Mouse (Mus musculus) spleen, postnatal 10 days (tissue): ENCODE measurements at regions not wholly inside any gene's neighbourhood (a gene's known extent, or its start where the extent isn't known, plus 50 kb on each side); places are given as distances from the start of the nearest gene placed in this dataset.

Experiments used
- DNase-seq, 2 experiments: peaks; one replicate each; pipeline ENCODE4 v3.0.0; 2021 to 2022; ENCODE audit warnings: low spot score in 2 of 2

DNA sequence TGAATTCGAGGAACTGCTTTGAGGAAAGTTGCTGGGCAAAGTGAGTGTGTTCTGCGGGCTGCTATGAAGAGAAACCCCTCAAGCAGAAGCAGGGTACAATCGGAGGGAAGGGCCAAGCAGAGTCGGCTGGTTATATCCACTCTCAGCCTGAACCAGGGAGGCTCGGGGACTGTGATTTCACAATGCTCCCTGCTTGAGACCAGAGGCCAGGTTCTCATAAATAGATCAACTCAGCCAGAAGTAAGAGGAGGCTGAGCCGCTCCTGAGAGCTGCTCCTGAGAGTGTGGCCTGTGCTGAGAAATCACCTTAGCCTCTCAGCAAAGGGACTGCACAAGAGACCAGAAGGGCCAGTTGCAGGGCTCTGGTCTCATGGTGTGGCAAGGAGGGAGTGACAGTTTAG is 149.6 kb downstream of the Tfap2c start:
- DNase-seq: no peak

DNA sequence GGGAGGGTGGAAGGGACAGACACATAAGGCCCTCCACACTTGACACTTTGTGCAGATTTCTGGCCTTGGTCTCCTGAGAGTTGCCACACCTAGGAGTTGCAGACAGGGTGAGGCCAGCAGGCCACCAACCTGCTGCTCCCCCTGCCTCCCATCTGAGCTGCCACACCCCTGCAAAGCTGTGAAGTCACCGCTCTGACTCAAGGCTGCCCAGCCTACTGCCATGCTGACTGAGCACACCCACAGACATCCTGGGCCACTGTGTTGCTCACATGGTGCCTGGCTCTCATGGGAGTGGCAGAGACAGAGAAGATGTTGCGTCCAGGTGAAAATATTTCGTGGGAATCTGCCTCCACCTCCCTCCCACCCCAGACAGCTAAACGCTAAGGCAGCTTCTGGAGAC is 150.3 kb downstream of the Tfap2c start:
- DNase-seq: no peak

DNA sequence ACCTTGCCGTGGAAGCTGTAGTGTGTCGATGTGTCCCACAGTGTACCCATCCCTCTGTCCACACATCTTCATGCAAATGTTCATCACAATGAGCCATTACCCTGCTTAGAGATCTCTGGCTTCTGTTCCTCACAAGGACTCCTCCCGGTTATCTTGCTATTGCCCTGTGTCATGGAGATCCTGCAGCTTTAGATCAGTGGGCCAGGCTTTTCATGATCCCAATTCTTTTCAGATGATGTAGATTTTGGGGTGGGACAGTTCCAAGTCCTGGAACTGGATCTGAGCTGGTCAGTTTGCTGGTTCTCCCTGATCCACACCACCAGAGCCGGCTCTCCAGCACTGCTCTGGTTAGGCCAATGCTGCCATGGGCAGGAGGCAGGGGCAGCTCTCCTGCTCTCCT is 161.2 kb downstream of the Tfap2c start:
- DNase-seq: no peak

DNA sequence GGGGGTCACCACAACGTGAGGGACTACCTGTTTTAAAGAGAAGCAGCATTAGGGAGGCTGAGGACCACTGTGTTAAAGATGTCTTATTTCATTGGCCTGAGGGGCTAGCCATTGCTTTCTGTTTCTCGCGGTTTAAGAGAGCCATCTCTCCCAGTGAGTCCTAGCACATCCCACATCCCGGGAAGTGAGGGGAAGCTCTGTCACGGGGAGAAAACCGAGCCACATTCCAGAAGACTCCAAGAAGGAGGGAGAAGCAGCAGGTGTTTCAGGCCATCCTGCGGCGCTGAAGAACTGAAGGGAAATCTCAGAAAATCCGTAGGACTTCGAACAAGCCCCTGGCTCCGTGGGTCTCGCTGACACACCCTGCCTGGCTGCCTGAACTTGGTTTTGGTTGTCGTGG is 177.3 kb downstream of the Tfap2c start:
- DNase-seq: no peak

DNA sequence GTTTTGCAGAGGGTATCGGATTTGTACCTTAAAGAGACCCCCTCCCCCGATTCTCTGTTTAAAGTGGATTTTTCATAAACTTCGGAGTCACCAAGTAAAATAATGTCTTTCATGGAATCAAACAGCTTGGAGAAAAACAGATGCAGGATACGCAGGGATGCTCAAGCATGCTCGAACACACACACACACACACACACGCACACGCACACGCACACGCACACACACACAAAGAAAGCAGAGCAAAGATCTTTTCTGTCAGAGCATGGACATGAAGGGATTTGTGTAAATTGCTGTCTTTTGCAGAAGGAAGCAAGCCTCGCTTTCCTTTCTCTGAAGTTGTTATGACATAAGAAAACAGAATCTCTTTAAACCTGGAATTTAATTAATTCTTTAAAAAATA is 178.2 kb downstream of the Tfap2c start:
- DNase-seq: no peak

DNA sequence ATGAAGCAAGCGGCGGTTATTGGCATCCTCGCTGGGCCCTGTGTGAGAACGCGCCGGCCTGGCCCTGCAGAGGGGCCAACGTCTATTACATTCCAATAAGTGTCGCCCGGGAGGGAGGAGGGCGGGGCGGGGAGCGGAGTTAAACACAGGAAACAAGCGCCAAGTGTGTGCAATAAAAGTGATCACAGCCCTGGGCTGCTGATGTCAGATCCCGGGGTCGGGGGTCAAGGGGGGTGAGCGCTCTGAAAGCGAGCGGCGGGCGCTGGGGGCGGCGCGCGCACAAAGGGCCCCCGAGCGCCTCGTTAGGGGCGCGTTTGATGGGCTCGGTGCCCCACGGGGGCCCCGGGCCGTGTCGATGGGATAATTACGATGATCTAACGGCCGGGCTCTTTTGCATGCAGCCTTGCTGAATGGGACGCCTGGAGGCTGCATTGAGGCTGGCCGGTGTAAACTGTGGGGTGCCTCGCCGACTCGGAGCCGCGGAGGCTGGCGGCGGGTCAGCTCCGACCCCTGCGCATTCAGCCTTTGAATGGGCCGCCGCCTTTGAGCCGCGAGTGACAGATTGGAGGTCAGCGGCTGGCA is 178.9 kb downstream of the Tfap2c start:
- DNase-seq: no peak

DNA sequence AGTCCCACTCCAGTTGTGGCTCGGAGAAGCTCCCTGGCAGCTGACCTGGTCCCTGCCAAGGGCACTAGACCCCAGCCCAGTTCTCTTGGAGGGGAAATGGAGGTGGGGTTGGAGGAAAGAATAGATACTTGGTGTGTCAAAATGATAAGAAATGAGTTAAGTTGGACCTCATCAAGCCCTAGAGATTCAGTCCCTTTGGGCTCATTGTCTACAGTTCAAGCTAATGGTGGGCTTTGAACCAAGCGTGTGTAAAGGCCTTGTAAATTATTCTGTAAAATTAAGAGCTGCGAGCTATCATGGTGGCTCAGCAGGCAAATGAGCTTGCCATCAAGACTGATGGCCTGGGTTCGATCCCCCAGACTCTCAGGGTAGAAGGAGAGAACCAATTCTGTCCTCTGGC is 179.8 kb downstream of the Tfap2c start:
- no peak for DNase-seq

DNA sequence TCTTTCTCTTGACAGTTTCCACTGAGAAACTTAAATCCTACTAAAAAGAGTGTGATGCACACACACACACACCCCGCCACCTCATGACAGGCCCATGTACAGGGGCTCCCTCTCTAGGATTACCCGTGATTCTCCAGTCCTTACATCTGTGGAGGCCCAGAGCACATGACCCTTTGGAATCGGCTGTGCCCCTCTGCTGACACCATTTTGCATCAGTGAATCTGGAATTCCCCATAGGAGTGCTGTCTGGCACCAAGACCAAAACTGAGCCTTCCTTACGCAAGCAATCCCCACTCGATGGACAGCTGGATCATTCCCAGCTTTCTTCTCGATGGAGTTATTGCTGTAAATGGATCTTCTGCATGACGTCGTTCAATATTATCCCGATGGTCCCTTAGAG is 180.3 kb downstream of the Tfap2c start:
- DNase-seq: no peak

DNA sequence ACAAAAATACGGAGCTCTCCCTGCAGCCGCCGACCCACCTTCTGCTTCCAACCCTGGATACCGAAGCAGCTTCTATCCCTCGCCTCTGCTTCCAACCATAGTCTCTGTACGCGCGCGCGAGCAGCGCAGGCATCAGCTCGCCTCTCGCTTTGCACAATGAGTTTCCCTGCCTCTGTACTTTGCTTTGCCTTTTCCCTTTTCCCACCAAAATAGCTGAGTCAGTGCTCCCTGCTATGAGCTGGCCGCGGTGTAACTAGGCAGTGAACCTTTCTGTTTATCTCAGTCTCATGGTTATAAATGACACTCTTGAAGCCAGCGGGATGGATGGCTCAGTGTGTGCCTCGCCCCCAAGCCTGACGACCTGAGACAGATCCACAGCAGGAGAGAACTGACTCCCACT is 182.0 kb downstream of the Tfap2c start:
- DNase-seq: no peak

DNA sequence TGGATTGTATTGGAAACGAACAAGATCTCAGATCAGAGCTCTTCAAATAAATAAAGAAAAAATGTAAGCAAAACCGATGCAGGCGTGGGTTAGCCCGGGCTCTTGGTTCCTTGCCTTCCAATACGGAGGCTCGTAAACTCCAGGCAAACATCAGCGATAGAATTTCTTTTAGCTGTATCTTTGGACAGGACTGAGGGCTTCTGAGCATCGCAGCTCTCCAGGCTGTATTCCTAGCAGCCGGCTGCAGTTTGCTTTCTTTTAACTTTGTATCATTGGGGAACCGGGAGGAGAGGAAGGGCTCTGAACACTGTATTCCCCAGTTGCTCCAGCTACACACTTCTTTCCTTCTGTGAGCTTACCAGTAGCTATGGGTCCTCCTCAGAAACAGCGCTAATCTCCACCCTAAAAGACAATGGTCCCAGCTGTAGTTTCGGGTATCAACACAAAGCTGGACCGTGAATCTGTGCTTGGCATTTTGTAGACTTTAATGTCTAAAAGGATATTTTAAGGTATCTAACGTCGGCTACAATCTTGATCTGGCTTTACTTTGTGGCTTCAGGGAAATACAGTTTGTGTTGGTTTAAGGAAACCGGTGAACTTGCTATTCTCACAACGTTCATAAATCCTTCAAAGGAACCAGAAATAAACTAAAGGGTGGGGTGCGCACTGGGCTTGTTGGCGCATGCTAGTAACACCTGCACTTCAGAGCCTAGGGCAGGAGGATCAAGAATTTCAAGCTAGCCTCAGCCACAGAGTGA is 183.2 kb downstream of the Tfap2c start:
- no peak for DNase-seq

DNA sequence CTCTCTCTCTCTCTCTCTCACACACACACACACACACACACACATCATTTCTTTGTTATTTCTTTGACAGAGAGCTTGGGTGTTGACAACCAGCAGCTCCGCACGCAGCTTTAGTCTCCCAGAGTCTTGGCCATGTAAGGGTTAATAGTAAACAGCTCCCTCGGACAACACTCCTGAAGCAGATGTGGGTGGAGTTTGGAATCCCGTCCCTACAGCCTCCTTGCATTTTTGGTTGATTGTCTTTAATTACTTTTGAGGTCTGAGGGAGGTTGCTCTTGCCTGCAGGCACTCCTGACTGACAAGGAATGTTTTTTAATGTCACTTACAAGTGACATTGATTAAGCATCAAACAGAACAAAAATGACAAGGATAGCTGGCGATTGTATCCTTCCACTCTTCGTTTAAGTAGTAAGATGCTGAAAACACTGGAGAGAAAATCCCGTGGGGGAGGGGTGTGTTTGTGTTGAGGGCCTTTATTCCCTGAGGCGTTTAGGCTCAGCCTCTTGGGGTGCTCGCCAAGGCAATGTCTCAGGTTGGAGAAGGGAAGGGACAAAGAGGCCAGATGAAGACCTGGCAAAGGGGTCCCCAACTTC is 184.1 kb downstream of the Tfap2c start:
- no peak for DNase-seq

DNA sequence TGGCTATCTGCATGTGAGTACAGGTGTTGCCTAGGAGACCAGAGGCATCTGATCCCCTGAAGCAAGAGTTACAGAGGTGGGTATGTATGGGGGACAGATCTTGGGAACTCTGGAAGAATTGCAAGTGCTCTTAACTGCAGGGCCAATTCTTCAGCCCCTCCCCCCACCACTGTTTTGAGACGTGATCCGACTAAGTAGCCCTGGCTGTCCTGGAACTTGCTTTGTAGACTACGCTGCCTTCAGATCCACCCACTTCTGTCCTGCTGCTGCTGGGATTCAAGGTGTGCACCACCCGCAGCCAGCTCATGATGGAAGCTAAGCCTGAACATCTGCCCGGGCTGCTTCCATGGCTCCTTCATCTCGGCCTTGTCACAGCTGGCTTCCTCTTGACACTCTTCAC is 186.2 kb downstream of the Tfap2c start:
- DNase-seq: no peak

DNA sequence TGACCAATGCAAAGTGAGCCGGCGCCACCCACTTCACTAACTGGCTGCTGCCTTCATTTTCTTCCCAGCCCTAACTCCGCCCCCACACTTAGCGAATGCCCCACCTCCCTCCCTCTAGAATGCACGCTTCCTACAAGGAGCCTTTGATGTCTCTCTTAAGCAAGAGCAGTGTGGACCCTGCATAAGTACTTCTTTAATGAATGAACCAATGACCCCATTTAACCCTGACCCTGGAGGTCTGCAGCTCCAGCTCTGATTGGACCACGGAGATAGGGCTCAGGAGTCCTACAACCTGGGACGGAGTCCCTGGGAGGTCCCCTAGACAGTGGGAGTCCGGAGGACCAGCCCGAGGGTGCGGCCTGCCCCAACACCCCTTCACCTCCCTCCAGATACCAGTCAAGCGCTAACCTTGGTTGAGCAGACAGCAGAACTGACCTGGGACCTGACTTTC is 189.7 kb downstream of the Tfap2c start:
- DNase-seq: no peak

DNA sequence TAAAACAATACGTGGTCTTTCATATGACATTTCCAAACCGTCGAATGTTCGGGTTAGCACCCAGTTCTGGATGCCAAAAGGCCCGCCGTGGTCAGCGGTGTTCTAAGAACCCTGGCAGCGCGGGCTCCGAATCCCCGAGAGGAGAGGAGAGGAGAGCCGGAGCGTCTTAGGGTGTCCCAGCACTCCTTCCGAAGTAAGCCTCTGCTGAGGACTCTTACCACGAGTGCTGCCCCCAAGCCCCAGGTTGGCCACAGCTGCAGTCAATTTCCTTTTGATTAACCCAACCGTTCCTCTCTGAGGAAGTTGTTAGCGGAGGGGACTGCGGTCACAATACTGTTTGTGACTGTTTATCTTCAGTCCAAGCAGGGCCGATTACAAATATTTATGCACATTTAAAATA is 190.1 kb downstream of the Tfap2c start:
- no peak for DNase-seq

DNA sequence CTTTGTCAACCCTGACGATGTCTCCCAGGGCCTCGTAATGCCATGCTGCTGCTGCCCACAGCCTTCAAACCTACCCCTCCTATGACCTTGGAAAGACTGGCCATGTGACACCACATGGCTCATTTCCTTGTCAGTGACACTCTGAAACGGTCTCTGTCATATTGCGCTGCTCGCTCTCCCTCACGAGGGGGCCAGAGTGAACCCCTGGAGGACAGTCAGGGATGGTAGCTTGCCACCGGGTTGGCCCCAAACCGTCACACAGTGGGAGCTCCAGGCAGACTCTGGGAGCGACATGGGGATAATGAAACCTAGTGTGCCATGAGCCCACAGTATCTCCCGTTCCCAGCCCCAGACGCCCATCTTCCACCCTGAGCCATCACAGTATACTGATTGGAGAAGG is 188.8 kb downstream of the Bmp7 start:
- DNase-seq: no peak

DNA sequence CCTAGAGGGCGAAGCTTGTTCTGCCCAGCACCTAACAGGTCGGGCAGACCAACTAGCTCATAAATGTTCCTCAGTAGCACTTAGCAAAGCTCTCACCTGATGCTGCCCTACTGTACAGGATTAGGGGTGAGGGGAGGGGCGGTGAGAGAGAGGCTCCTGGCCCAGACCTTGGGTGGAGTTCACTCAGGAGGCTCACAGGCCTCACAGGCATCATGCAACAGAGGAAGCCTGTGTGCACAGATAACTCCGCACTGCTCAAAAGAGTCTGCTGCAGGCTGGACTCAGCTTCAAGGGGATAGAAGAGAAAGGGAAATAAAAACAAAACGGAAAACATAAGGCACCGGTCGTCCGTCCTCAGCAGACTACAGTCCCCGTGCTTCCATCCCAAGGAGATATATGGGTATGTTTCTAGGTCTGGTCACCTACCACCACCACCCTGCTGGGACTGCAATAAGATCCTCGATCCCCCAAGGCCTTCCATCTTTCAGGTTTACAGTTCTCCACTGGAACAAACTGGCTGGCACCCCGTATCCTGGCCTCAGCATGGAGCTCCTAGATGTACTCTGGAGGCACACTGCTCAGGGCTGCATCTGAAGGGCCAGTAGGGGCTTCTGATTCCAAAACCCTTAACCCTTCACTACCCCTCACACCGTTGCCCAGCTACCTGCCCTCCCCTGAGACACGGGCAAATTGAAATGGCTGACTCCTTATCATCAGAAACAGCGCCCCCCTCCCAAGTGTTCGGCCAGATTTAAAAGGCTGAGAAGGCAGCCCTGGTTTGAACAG is 184.2 kb downstream of the Bmp7 start:
- DNase-seq: no peak

DNA sequence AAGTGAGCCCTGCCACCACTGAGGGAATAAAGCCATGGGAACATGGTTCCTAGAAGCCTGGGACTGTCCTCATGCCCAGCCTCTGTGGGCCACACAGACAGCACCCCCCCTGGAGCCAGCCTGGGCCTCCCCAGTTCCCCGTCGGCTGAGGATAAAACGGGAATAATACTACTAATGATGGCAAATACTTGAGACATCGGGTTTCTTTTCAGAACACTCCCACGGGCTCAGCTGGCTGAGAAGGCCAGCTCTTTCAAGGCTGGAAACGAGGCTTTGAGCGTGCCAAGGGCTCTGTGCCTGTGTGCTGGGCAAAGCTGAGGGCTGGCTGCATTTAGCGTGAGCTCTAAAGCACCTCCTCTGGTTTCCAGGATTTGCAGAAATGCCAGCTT is 183.7 kb downstream of the Bmp7 start:
- no peak for DNase-seq

DNA sequence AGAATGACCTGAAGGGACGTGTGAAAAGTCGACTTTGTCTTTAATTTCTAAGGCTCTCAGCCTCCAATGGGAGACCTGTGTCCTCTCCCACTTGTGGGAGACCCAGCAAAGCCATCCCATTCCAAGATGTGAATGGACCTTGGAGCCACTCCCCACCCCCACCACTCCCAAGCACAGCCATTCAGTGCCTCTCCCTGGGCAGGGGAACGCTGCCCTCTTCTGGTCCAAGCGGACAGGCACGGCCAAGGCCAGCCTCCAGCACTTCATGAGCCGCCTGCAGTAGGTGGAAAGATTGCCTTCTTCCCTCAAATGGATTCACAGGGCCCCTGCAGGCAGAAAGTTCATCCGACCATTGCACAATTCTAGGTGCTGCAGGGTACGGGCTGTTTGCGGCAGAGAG is 181.6 kb downstream of the Bmp7 start:
- DNase-seq: no peak

DNA sequence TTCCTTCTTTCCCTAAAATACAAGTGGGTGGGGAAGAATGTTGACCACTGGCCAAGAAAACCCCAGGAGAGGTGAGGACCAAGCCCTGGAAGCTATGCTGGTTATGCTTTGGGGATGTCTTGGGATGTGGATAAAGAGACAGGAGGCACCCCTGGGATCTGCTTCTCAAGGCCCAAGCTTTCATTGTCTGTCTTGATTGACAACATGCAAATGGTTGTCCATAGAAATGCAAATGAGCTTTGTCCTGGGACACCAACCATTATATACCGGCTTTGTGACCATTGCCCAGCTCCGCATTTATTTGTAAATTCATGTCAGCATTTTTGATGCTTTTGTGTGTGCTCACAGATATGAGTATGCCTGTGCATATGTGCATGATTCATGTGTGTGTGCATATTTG is 174.9 kb downstream of the Bmp7 start:
- no peak for DNase-seq

DNA sequence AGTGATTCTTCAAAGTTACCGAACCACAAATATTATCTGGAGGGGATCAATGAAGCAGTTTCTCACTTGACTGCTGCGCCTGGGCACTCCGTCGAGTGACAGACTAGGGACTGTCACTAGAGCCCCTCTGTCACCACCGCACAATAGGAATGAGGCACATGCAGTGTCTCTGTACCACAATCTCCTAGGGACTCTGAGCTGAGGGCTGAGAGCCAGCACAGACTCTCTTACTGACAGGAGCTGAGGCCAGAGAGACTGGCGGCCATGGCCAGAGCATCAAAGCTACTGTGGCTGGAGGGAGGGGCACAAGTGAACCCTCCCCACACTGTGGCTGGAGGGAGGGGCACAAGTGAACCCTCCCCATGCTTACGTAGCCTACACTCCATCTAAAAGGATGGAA is 173.7 kb downstream of the Bmp7 start:
- no peak for DNase-seq

DNA sequence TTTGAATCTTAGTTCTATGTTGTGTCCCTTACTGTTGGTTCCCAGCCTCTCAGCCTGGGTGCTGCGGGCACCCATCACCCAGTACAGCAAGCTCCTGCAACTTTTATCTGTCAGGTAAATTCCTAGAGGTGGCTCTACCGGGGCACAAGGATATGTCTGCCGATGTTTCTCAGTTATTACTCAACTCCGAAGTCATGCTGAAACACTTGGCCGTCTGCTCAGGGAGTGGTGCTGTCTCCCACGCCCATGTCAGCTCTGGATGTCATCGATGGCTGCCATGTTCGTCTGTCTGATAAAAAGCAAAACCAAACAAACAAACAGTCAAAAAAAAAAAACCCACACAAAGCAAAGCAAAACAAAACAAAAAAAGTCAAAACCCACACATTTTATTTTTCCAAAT is 171.4 kb downstream of the Bmp7 start:
- no peak for DNase-seq

DNA sequence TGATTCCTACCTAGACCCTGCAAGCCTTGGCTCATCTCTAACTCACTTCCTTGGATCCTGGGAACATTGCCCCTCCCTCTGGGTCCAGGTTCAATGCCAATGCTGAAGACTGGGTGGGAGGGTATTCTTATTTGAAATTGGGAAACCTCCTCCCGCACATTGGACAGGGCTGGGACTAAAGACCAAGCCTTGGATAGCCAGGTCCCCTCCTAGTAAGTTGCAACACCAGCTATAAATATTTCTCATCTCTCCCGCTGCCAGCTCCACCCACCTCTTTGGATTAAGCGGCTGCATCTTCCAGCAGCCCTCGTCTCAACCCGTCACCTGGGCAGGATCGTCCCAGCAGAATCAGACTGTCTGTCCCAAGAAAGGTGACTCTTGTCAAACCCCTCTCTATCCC is 170.1 kb downstream of the Bmp7 start:
- DNase-seq: no peak

DNA sequence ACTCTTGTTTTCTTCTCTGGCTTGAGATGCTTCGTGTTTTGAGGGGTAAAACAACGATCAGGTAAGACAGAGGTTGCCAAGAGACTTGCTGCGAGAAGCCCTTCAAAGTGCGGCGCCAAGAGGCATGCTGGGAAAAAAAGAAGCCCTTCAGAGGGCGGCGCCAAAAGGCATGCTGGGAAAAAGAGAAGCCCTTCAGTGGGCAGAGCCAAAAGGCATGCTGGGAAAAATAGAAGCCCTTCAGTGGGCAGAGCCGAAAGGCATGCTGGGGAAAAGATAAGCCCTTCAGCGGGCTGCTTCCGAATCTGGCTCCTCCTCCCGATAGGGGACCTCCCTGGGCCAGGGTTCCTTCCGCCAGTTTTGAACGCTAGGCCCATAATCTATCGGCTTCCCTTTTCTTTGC is 169.5 kb downstream of the Bmp7 start:
- DNase-seq: no peak
